Mouse (Mus musculus): ENCODE data around the gene Mpo.

- no peak for TF ChIP-seq POLR2A (IDR thresholded peaks at IDR 0.05; ENCODE audit: borderline replicate concordance, insufficient read depth, low read length)
- no peak for TF ChIP-seq CTCF (IDR thresholded peaks at IDR 0.05; ENCODE audit: borderline replicate concordance, insufficient read depth, low read depth, low read length)
Observed at GRCm38 (mm10) chr11:87768745-87769144, 24.6 kb upstream of the Mpo start.
